Mouse (Mus musculus) right cerebral cortex, postnatal 10 days (tissue): ENCODE data around the gene Nxnl2.

ENCODE experiments used
- DNase-seq, 2 experiments: peaks; one replicate each; pipeline ENCODE4 v3.0.0; 2021; ENCODE audit warnings: low spot score in 2 of 2

Nxnl2 gene

GRCm38 (mm10) chr13:51170691-51171680 lies at the start of gene Nxnl2:
Nxnl2 (plus strand) TSS chr13:51171022.
- peak; percentile 59 for DNase-seq

GRCm38 (mm10) chr13:51121966-51122365 lies 48.9 kb upstream of the Nxnl2 start:
- DNase-seq = no peak

GRCm38 (mm10) chr13:51122771-51123170 lies 48.1 kb upstream of the Nxnl2 start:
- no peak for DNase-seq

GRCm38 (mm10) chr13:51125357-51125756 lies 45.5 kb upstream of the Nxnl2 start:
- no peak for DNase-seq

DNA sequence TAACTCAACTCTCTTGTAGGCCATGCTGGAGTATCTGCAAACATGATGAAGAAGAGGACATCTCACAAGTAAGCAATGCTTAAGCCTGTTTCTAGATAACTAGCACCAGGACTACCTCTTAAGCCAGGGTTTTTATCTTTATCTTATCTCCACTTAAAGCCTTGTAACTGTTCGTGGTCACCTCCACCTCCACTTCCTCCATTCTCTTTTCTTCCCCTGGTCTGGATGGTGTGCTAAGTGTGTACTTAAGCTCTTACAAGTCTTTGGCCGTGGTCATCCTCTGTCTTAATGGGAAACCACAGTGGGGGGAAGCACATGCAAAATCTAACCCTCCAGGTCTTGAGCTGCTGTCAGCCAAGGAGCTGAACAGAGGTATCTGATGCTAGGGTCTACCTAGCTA lies 42.9 kb upstream of the Nxnl2 start:
- no peak for DNase-seq

DNA sequence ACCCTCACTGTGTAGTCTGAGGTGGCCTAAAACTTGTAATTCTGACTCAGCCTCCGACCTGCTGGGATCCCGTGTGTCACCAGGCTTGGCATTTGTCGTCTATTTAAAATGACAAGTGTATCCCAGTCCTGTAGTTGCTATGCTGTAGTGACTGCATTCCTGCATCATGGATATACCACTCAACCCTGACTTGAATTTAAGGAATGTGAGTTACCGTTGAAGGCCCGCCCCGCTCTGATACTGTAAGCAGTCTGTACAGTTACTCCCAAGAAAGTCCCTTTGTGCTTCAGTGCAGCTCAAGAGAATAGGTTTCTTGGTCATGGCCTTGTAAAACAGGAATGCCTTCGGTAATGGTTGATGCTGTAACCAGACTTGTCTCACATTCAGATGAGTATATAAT lies 42.4 kb upstream of the Nxnl2 start:
- DNase-seq = no peak

- no peak for DNase-seq
Observed at GRCm38 (mm10) chr13:51131179-51131578, 39.6 kb upstream of the Nxnl2 start.

- DNase-seq = no peak
Observed at GRCm38 (mm10) chr13:51136315-51136714, 34.5 kb upstream of the Nxnl2 start.

DNA sequence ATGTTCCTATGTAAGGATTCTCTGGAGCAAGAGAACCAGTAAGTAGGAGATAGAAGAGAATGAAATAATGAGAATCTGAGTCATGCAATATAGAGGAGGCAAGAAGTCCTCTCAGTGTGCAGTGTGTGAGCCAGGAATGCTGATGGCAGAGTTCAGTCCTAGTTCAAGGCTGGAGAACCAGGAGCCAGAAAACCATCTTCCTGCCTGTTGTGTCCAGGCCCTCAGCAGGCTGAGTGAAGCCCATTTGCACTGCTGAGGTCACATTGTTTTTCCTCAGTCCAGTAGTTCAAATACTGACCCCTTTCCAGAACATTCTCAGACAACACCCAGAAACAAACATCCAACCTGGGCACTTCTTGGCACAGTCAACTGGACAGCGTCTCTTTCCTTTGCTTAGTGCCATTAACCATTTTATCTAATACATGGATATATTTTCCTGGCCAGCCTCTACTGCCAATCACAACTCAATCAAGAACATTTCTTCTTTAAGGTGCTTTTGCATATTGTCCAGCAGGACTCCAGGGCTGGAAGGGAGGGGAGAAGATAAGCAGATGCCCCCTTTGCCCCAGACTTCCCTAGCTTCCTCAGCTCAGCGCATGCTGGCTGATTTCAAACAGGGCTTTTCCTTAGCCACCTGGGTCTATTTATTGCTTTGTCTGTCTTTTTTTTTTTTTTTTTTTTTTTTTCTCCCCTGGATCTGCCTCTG lies 33.7 kb upstream of the Nxnl2 start:
- DNase-seq = no peak

- no peak for DNase-seq
Observed at GRCm38 (mm10) chr13:51137702-51138031, 33.2 kb upstream of the Nxnl2 start.

DNA sequence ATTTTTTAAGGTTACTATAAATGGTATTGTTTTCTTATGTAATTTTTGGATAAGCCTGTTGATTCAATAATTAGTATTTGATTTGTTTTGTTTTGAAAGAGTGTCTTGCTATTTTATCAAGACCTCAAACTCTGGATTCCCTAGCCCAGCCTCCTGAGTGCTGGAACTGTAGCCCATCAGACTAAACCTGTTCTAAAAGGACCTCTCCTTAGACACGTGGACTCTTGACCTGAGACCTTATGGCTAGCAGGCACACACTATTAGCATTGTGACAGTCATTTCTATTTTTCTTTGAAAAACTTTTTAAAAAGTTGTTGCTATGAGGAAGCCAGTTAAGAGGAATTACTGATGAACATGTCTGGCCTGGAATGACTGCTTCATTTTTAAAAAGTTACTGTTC lies 23.7 kb upstream of the Nxnl2 start:
- no peak for DNase-seq

- no peak for DNase-seq
Observed at GRCm38 (mm10) chr13:51152966-51153669, 17.7 kb upstream of the Nxnl2 start.

GRCm38 (mm10) chr13:51153670-51154030 lies 17.2 kb upstream of the Nxnl2 start:
- no peak for DNase-seq

GRCm38 (mm10) chr13:51155178-51156013 lies 15.4 kb upstream of the Nxnl2 start:
- peak; percentile 52 to 57 for DNase-seq

DNA sequence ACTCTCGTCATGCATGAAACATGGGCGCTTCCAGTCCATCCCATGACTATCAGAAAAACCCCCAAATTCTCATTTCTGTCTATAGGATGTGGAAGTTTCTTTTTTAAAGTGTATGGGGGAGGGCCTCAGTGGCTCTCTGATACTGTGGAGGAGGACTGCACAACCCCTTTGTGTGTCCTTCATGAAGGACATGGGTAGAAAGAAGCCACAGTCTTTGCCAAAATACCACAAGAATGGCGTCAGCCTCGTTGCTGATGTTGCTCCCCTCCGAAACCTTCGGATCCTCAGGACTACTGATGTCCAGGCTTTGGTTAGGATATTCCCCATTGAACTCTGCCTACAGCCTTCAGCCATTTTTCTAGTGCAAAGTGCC lies 14.8 kb upstream of the Nxnl2 start:
- no peak for DNase-seq

- DNase-seq = no peak
Observed at GRCm38 (mm10) chr13:51157291-51157690, 13.5 kb upstream of the Nxnl2 start.

DNA sequence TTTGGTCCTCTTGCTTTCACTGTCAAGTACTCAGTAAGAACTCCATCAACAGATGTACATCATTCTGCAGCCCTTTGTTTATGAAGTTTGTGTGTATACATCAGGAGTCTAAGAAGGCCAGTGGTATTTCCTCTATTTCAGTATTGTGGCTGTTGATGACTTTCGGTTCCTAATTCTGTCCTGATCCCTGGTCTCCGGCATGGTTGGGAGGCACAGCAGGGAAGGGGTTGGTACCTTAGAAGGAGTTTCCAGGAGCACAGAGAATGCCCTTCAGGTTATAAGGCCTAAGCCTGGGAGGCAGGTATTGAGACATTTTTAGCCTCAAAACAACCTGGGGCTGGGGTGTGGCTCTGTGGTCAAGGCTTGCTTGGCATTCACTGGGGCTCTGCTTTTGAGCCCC lies 9.2 kb upstream of the Nxnl2 start:
- DNase-seq = no peak

DNA sequence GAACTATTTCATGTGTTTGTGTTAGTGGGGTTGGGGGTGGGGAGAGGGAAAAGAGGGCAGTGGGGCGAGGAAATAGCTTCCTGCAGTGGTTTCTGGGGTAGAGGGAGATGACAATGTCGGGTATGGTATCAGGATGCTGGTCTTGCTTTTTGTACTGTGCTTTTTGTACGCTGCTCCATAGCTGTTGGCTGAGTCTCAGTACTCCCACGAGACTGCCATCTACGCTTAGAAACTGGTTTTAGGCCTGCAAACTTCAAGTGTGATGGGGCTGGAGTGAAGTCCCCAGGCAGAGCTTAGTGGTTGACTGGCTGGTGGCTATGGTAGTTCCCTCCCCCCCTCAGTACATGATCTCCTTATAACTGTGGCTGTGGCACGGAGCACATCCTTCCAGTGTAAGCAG lies 8.6 kb upstream of the Nxnl2 start:
- DNase-seq = no peak

- DNase-seq = no peak
Observed at GRCm38 (mm10) chr13:51166711-51167110, 4.1 kb upstream of the Nxnl2 start.

GRCm38 (mm10) chr13:51170215-51170614 lies 607 bp upstream of the Nxnl2 start:
- DNase-seq = no peak

DNA sequence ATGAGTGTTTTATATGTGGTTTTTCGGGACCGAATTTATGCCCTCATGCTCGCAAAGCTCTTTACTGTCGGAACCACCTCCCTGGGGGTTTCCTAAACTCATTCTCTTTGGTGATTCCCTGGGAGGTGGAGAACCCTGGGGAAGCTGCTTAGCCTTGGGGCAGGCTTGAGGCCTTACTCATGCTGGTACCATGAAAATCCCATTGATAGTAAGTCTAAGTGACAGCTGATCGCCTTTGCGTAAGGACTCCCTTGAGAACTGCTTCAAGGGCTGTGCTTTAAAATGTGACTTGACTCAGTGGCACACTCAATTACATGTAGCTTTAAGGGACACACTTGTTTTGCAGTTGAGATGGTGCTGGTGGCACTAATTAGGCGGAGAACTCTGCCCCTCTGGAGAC lies 1.8 kb downstream of the Nxnl2 start:
- DNase-seq = no peak

- DNase-seq = no peak
Observed at GRCm38 (mm10) chr13:51178932-51179331, 8.1 kb downstream of the Nxnl2 start.
